Mouse (Mus musculus) cerebellum, adult 2 months (tissue): ENCODE data around the gene Tuba1b.
"Not testable (repeated sequence)": the region's sequence is repeated elsewhere in the genome, so short reads cannot be mapped to it uniquely, and the experiment has no call there.

Experiments
- CTCF ChIP-seq: fragments of 200-500 bp; IDR thresholded peaks from 2 replicates; pipeline ENCODE4 v1.5.1; 2011; ENCODE audit warnings: low read depth, mild to moderate bottlenecking, control low read depth, low read length, moderate library complexity, borderline replicate concordance; ENCODE audit not compliant: insufficient read depth
- POLR2A ChIP-seq: fragments of 200-500 bp; IDR thresholded peaks from 2 replicates; pipeline ENCODE4 v1.6.1; 2011; ENCODE audit warnings: low read length, control low read depth, borderline replicate concordance; ENCODE audit not compliant: insufficient read depth

DNA sequence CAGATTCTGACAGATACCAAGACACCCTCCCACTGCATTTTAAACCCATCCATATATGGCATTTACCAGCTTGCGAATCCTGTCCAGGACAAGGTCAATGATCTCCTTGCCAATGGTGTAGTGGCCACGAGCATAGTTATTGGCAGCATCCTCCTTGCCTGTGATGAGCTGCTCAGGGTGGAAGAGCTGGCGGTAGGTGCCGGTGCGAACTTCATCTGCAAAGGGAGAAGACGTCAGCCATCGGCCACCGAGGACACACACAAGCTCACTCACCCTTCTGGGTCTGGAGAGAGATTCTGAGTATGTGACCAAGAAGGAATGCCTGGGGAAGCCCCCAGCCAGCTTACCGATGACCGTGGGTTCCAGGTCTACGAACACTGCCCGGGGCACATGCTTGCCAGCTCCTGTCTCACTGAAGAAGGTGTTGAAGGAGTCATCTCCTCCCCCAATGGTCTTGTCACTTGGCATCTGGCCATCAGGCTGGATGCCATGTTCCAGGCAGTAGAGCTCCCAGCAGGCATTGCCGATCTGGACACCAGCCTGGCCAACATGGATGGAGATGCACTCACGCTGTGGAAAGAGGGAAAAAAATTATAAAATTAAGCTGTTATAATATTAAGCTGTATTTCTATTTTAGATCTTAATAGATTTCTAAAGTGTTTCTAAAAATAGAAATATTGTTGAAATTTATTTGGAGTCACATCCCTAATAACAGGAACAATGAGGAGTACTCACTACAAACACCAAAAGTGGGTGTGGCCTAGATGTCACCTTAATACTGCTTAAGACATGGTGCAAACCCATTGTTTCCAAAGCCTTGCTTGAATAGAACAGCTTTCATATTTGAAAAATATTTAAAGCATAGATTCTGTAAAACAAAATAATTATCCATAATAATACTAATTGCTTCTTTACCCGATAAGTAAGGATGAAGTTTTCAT lies 17.0 kb upstream of the Tuba1b start:
- TF ChIP-seq CTCF, POLR2A: not testable (repeated sequence)
